1 mouse cellular context compared by ENCODE assay signal in the genomic region with DNA sequence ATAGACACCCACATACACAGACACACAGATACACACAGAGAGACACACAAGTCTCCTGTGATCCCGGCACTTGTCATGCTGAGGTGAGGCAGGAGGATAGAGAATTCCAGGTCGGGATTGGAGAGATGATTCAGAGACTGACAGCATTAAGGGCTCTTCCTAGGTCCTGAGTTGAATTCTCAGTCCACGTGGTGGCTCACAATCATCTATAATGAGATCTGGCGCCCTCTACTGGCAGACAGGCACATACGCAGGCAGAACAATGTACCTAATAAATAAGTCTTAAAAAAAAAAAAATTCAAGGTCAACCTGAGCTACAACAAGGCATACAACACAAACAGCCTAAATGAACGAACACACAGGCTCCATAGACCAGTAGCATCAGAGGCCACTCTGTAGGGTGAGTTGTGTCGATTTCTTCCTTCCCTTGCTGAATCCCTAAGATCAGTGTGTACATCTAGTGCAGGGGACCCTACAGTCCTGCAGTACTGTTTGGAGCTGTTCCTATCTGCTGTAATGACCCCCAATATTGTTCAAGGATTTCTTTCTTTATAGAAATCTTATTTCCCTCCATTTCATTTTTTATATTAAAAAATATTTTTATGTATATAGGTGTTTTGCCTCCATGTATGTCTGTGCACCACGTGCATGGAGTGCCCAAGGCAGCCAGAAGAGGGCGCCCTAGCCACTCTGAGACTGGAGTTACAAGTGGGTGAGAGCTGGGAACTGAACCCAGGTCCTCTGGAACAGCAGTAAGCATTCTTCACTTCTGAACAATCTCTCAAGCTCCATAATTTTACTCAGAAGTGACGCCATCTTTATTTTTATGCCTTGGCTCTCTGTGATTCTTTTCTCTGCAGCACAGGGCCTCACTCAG.
TF ChIP-seq lines count a peak whose summit lies in the region.

No protein-coding gene starts in this region.

TF ChIP-seq in CH12.LX, 34 proteins besides CTCF, POLR2A, EP300 and RAD21:
- TF ChIP-seq ETS1 (conservative IDR thresholded peaks at IDR 0.05; ENCODE audit: low read depth, low read length) (no peak), IRF4 (IDR thresholded peaks at IDR 0.05; ENCODE audit: low read depth, low read length) (no peak), PAX5 (IDR thresholded peaks at IDR 0.05; ENCODE audit: low read length) (no peak), SIN3A (IDR thresholded peaks at IDR 0.05; ENCODE audit: low read length) (no peak), MEF2A (IDR thresholded peaks at IDR 0.05; ENCODE audit: borderline replicate concordance, low read depth, low read length) (no peak), NRF1 (IDR thresholded peaks at IDR 0.05; ENCODE audit: low read depth, low read length) (no peak), MYC (IDR thresholded peaks at IDR 0.05; ENCODE audit: low read depth, low read length) (0 out of 2 replicates have a peak, but pooled peaks have one; percentile 41), TCF12 (IDR thresholded peaks at IDR 0.05; ENCODE audit: low read depth, low read length) (no peak), POLR2AphosphoS2 (IDR thresholded peaks at IDR 0.05; ENCODE audit: low read depth, low read length) (no peak), JUND (conservative IDR thresholded peaks at IDR 0.05; ENCODE audit: low read depth, low read length) (no peak), HCFC1 (IDR thresholded peaks at IDR 0.05; ENCODE audit: low read depth, low read length) (no peak), SMC3 (IDR thresholded peaks at IDR 0.05; ENCODE audit: low read depth, low read length) (peak; percentile 8; the same call in 1 of the 2 replicates), ZNF384 (IDR thresholded peaks at IDR 0.05; ENCODE audit: low read depth, low read length) (peak; percentile 95), USF2 (conservative IDR thresholded peaks at IDR 0.05; ENCODE audit: low read depth, low read length) (peak; percentile 86), CHD2 (IDR thresholded peaks at IDR 0.05; ENCODE audit: low read length) (no peak), BHLHE40 (IDR thresholded peaks at IDR 0.05; ENCODE audit: low read depth, low read length) (peak; percentile 50), ZKSCAN1 (IDR thresholded peaks at IDR 0.05; ENCODE audit: borderline replicate concordance, low read depth, low read length) (no peak), ZC3H11A (IDR thresholded peaks at IDR 0.05; ENCODE audit: low read depth, low read length) (no peak), MAX (IDR thresholded peaks at IDR 0.05; ENCODE audit: low read length) (peak; percentile 62; the same call in 1 of the 2 replicates), UBTF (IDR thresholded peaks at IDR 0.05; ENCODE audit: low read depth, low read length) (no peak), TBP (conservative IDR thresholded peaks at IDR 0.05; ENCODE audit: low read depth, low read length) (no peak), KAT2A (IDR thresholded peaks at IDR 0.05; ENCODE audit: insufficient replicate concordance, low read length) (no peak), USF1 (IDR thresholded peaks at IDR 0.05; ENCODE audit: low read depth, low read length) (peak; percentile 85), NELFE (IDR thresholded peaks at IDR 0.05; ENCODE audit: low read depth, low read length) (no peak), E2F4 (IDR thresholded peaks at IDR 0.05; ENCODE audit: insufficient replicate concordance, low read depth, low read length) (no peak), MAFK (IDR thresholded peaks at IDR 0.05; ENCODE audit: insufficient replicate concordance, low read length) (no peak)
